In the genomic region with DNA sequence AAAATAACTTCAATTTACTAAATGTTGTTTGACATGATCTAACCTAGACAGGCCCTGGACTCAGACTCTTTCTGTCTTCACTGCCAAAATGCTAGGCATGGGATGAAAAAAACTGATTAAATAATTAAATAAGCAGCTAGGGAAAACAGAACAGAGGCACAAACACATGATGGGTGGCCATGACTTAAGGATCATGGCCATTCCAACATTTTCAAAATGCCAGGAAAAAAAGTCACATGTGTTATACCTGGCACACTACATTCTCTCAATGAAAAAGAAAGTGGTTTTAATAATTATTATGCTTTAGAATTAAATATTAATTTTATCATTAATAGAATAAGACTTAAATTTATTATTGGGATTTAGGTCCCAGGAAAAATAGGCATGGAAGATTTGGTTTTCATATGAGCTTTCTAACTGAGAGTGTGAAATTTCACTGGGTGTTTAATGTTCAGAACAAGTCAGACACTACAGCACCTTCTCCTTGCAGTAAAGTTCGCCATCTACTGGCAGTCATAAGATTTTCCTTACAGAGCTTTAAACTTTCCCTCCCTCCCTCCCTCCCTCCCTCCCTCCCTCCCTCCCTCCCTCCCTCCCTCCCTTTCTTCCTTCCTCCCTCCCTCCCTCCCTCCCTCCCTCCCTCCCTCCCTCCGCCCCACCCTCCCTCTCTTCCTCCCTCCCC, we compare ENCODE assay signal across 9 mouse cellular contexts. TPM values are rescaled to one million over a fixed set of nuclear protein-coding genes. Genes with fewer than 3 reads are reported as not detected.
A peak's percentile ranks its signal among the peaks of the same experiment; 100 is the strongest.
DNase-seq lines count a peak whose midpoint lies in the region; ATAC-seq and TF ChIP-seq lines count a peak whose summit lies in the region.
"Had no signal": no experiment of that assay in that cellular context is flagged by ENCODE, and none has a peak within 500 bp of the region (broad histone marks: within the 10 kb centered on the region; RNA-seq: fewer than 3 reads in every experiment).

No protein-coding gene starts in this region.

- no peak for ATAC-seq in CD4-positive, CD25-positive, alpha-beta regulatory T cell, adult 4 months
- no peak for ATAC-seq in lung, postnatal 0 days

- no peak overlapping the region for H3K27ac ChIP-seq in lung, postnatal 0 days (ENCODE audit: low read length)
- H3K27ac ChIP-seq in heart, embryonic 10.5 days = no peak overlapping the region
- H3K27ac ChIP-seq: limb, embryonic 12.5 days had no signal

- no peak for TF ChIP-seq EP300 in lung, postnatal 0 days (IDR thresholded peaks at IDR 0.05)

- TF ChIP-seq CTCF in lung, postnatal 0 days (IDR thresholded peaks at IDR 0.05) = peak; percentile 48

- DNase-seq in CD4-positive, CD25-positive, alpha-beta regulatory T cell, adult 2 months (ENCODE audit: low read depth, low spot score) = peak; percentile 35
- peak; percentile 69 for DNase-seq in lung, postnatal 0 days (ENCODE audit: low spot score)
- no peak for DNase-seq in lung, postnatal 10 days
- DNase-seq in induced T-regulatory cell, adult 2 months (ENCODE audit: low read depth) = peak; percentile 15
- peak; percentile 6 for DNase-seq in skeletal muscle tissue, adult 2 months (ENCODE audit: low read depth, low spot score)
- DNase-seq in gastrocnemius, postnatal 25 days = no peak
- no peak for DNase-seq in heart, embryonic 10.5 days (ENCODE audit: low spot score)

- no peaks in the 10 kb centered on the region for H3K9me3 ChIP-seq in lung, postnatal 0 days (ENCODE audit: low read length)
- no peaks in the 10 kb centered on the region for H3K9me3 ChIP-seq in heart, embryonic 10.5 days
- H3K9me3 ChIP-seq: limb, embryonic 12.5 days had no signal

- no peak overlapping the region for H3K9ac ChIP-seq in lung, postnatal 0 days (replicated peaks; ENCODE audit: low read depth)
- H3K9ac ChIP-seq: limb, embryonic 12.5 days had no signal

- H3K36me3 ChIP-seq in lung, postnatal 0 days (ENCODE audit: insufficient read depth, low read length) = no peaks in the 10 kb centered on the region
- H3K36me3 ChIP-seq in heart, embryonic 10.5 days = no peaks in the 10 kb centered on the region
- H3K36me3 ChIP-seq: limb, embryonic 12.5 days had no signal

- H3K4me2 ChIP-seq in lung, postnatal 0 days (replicated peaks; ENCODE audit: low read depth, low read length) = no peak overlapping the region
- H3K4me2 ChIP-seq: limb, embryonic 12.5 days had no signal

- H3K4me3 ChIP-seq in lung, postnatal 0 days (ENCODE audit: low read depth, low read length) = no peak overlapping the region
- no peak overlapping the region for H3K4me3 ChIP-seq in heart, embryonic 10.5 days
- H3K4me3 ChIP-seq: limb, embryonic 12.5 days had no signal

- no peaks in the 10 kb centered on the region for H3K27me3 ChIP-seq in lung, postnatal 0 days (replicated peaks; ENCODE audit: insufficient read depth, low read length)
- no peaks in the 10 kb centered on the region for H3K27me3 ChIP-seq in heart, embryonic 10.5 days (ENCODE audit: insufficient read depth, poor library complexity, severe bottlenecking)
- H3K27me3 ChIP-seq: limb, embryonic 12.5 days had no signal

- H3K4me1 ChIP-seq in lung, postnatal 0 days (ENCODE audit: insufficient read depth, low read depth, low read length) = no peaks in the 10 kb centered on the region
- H3K4me1 ChIP-seq in heart, embryonic 10.5 days = no peaks in the 10 kb centered on the region
- H3K4me1 ChIP-seq: limb, embryonic 12.5 days had no signal

- WGBS in lung, postnatal 0 days = 7% methylated on average over 1 of the region's 2 CpGs
- WGBS in heart, embryonic 10.5 days = 12% methylated on average over 1 of the region's 2 CpGs

RNA-seq across cellular contexts. Expression of gene Crb1, which starts 36.6 kb away (rescaled TPM):
- polyA plus RNA-seq in CD4-positive, CD25-positive, alpha-beta regulatory T cell, adult 4 months (2017; shearing (Covaris generic)) = not detected
- 0.10 and 0.18 TPM in 2 replicates for polyA plus RNA-seq in lung, postnatal 0 days (2015; fragmentation: Nextera tagmentation; extraction: Ambion mirVana)
- total RNA-seq in gastrocnemius, postnatal 25 days (2021) = not detected
- 0.39 and 0.62 TPM in 2 replicates for polyA plus RNA-seq in heart, embryonic 10.5 days (2016; fragmentation: Nextera tagmentation; extraction: Ambion mirVana)

Comparison
In these comparisons a context has a peak if more than half of its experiments do, and no peak if none do; other contexts are left out.
1. DNase-seq: peak in CD4-positive, CD25-positive, alpha-beta regulatory T cell, adult 2 months (single experiment), lung, postnatal 0 days (single experiment), induced T-regulatory cell, adult 2 months (single experiment) and skeletal muscle tissue, adult 2 months (single experiment); none in lung, postnatal 10 days (single experiment), gastrocnemius, postnatal 25 days (single experiment) and heart, embryonic 10.5 days (single experiment).